Mouse (Mus musculus): ENCODE data around the gene 2010111I01Rik. TPM values are rescaled to one million over a fixed set of nuclear protein-coding genes. Genes with fewer than 3 reads are reported as not detected.

2010111I01Rik gene
- polyA plus RNA-seq, 1 experiment, result 63.6 TPM

GRCm38 (mm10) chr13:63089513-63089912, 124.8 kb downstream of the 2010111I01Rik start:
- no peak overlapping the region for H3K27ac ChIP-seq (ENCODE audit: insufficient read depth, low read length)
- peaks cover 5% of the 10 kb centered on the region for H3K4me1 ChIP-seq (ENCODE audit: control insufficient read depth, insufficient read depth, low read length)
- no peak overlapping the region for H3K4me3 ChIP-seq (ENCODE audit: low read depth, low read length)
- H3K9ac ChIP-seq (ENCODE audit: low read depth, poor library complexity, severe bottlenecking), result no peak overlapping the region
- no peaks in the 10 kb centered on the region for H3K36me3 ChIP-seq (ENCODE audit: control insufficient read depth, insufficient read depth, low read length, poor library complexity, severe bottlenecking)
- H3K27me3 ChIP-seq (ENCODE audit: control insufficient read depth, insufficient read depth, low read length, poor library complexity, severe bottlenecking), result no peaks in the 10 kb centered on the region
- TF ChIP-seq EP300 (IDR thresholded peaks at IDR 0.05; ENCODE audit: insufficient read depth, low read depth, low read length) (no peak), POLR2A (IDR thresholded peaks at IDR 0.05; ENCODE audit: insufficient read depth, low read length) (no peak), CTCF (IDR thresholded peaks at IDR 0.05; ENCODE audit: low read depth, low read length) (no peak)
- H3K9me3 ChIP-seq (replicated peaks; ENCODE audit: control insufficient read depth, insufficient read depth, low read length, poor library complexity, severe bottlenecking), result no peaks in the 10 kb centered on the region

GRCm38 (mm10) chr13:63091246-63091645, 126.6 kb downstream of the 2010111I01Rik start:
- no peaks in the 10 kb centered on the region for H3K36me3 ChIP-seq (ENCODE audit: control insufficient read depth, insufficient read depth, low read length, poor library complexity, severe bottlenecking)
- no peak overlapping the region for H3K4me3 ChIP-seq (ENCODE audit: low read depth, low read length)
- TF ChIP-seq EP300 (IDR thresholded peaks at IDR 0.05; ENCODE audit: insufficient read depth, low read depth, low read length) (no peak), POLR2A (IDR thresholded peaks at IDR 0.05; ENCODE audit: insufficient read depth, low read length) (no peak), CTCF (IDR thresholded peaks at IDR 0.05; ENCODE audit: low read depth, low read length) (no peak)
- H3K27me3 ChIP-seq (ENCODE audit: control insufficient read depth, insufficient read depth, low read length, poor library complexity, severe bottlenecking), result no peaks in the 10 kb centered on the region
- no peak overlapping the region for H3K9ac ChIP-seq (ENCODE audit: low read depth, poor library complexity, severe bottlenecking)
- no peak overlapping the region for H3K27ac ChIP-seq (ENCODE audit: insufficient read depth, low read length)
- no peaks in the 10 kb centered on the region for H3K9me3 ChIP-seq (replicated peaks; ENCODE audit: control insufficient read depth, insufficient read depth, low read length, poor library complexity, severe bottlenecking)
- H3K4me1 ChIP-seq (ENCODE audit: control insufficient read depth, insufficient read depth, low read length), result peaks cover 8% of the 10 kb centered on the region

DNA sequence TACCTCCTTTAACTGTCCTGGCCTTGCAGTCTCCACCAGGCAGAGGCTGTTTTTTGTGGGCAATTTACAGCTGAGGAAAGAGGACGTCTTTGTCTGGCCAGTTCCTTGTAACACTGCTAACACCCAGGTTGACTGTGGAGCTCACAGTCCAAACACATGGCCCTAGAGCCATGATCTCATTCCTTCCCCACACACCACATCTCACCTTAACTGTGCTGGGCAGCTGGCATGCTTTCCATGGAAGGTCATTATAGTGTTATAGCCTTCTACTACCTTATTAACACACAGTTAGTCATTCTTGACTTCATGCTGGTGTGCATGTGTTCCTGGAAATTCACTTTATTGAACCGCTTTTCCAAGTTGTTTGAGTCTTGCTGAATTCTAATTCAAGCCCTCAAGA, 127.6 kb downstream of the 2010111I01Rik start:
- TF ChIP-seq EP300 (IDR thresholded peaks at IDR 0.05; ENCODE audit: insufficient read depth, low read depth, low read length) (no peak), POLR2A (IDR thresholded peaks at IDR 0.05; ENCODE audit: insufficient read depth, low read length) (no peak), CTCF (IDR thresholded peaks at IDR 0.05; ENCODE audit: low read depth, low read length) (no peak)
- Histone ChIP-seq H3K4me1 (ENCODE audit: control insufficient read depth, insufficient read depth, low read length) (peaks cover 8% of the 10 kb centered on the region), H3K36me3 (ENCODE audit: control insufficient read depth, insufficient read depth, low read length, poor library complexity, severe bottlenecking) (no peaks in the 10 kb centered on the region), H3K9me3 (replicated peaks; ENCODE audit: control insufficient read depth, insufficient read depth, low read length, poor library complexity, severe bottlenecking) (no peaks in the 10 kb centered on the region), H3K27me3 (ENCODE audit: control insufficient read depth, insufficient read depth, low read length, poor library complexity, severe bottlenecking) (no peaks in the 10 kb centered on the region), H3K27ac (ENCODE audit: insufficient read depth, low read length) (no peak overlapping the region), H3K9ac (ENCODE audit: low read depth, poor library complexity, severe bottlenecking) (no peak overlapping the region), H3K4me3 (ENCODE audit: low read depth, low read length) (no peak overlapping the region)

- no peak for TF ChIP-seq CTCF (IDR thresholded peaks at IDR 0.05; ENCODE audit: low read depth, low read length)
- no peak for TF ChIP-seq POLR2A (IDR thresholded peaks at IDR 0.05; ENCODE audit: insufficient read depth, low read length)
- no peak for TF ChIP-seq EP300 (IDR thresholded peaks at IDR 0.05; ENCODE audit: insufficient read depth, low read depth, low read length)
- no peak overlapping the region for H3K9ac ChIP-seq (ENCODE audit: low read depth, poor library complexity, severe bottlenecking)
Observed at GRCm38 (mm10) chr13:63092874-63093273, 128.2 kb downstream of the 2010111I01Rik start.

GRCm38 (mm10) chr13:63093636-63094035, 128.9 kb downstream of the 2010111I01Rik start:
- no peaks in the 10 kb centered on the region for H3K36me3 ChIP-seq (ENCODE audit: control insufficient read depth, insufficient read depth, low read length, poor library complexity, severe bottlenecking)
- peaks cover 8% of the 10 kb centered on the region for H3K4me1 ChIP-seq (ENCODE audit: control insufficient read depth, insufficient read depth, low read length)
- peak overlapping the region; percentile 72 for H3K27ac ChIP-seq (ENCODE audit: insufficient read depth, low read length)
- H3K27me3 ChIP-seq (ENCODE audit: control insufficient read depth, insufficient read depth, low read length, poor library complexity, severe bottlenecking), result no peaks in the 10 kb centered on the region
- no peaks in the 10 kb centered on the region for H3K9me3 ChIP-seq (replicated peaks; ENCODE audit: control insufficient read depth, insufficient read depth, low read length, poor library complexity, severe bottlenecking)
- TF ChIP-seq POLR2A (IDR thresholded peaks at IDR 0.05; ENCODE audit: insufficient read depth, low read length) (no peak), CTCF (IDR thresholded peaks at IDR 0.05; ENCODE audit: low read depth, low read length) (no peak), EP300 (IDR thresholded peaks at IDR 0.05; ENCODE audit: insufficient read depth, low read depth, low read length) (no peak)
- H3K9ac ChIP-seq (ENCODE audit: low read depth, poor library complexity, severe bottlenecking), result no peak overlapping the region
- no peak overlapping the region for H3K4me3 ChIP-seq (ENCODE audit: low read depth, low read length)

More at GRCm38 (mm10) chr13:63092874-63093273, 128.2 kb downstream of the 2010111I01Rik start:
- Histone ChIP-seq H3K36me3 (ENCODE audit: control insufficient read depth, insufficient read depth, low read length, poor library complexity, severe bottlenecking) (no peaks in the 10 kb centered on the region), H3K27ac (ENCODE audit: insufficient read depth, low read length) (no peak overlapping the region), H3K9me3 (replicated peaks; ENCODE audit: control insufficient read depth, insufficient read depth, low read length, poor library complexity, severe bottlenecking) (no peaks in the 10 kb centered on the region), H3K4me3 (ENCODE audit: low read depth, low read length) (no peak overlapping the region), H3K4me1 (ENCODE audit: control insufficient read depth, insufficient read depth, low read length) (peaks cover 8% of the 10 kb centered on the region), H3K27me3 (ENCODE audit: control insufficient read depth, insufficient read depth, low read length, poor library complexity, severe bottlenecking) (no peaks in the 10 kb centered on the region)

DNA sequence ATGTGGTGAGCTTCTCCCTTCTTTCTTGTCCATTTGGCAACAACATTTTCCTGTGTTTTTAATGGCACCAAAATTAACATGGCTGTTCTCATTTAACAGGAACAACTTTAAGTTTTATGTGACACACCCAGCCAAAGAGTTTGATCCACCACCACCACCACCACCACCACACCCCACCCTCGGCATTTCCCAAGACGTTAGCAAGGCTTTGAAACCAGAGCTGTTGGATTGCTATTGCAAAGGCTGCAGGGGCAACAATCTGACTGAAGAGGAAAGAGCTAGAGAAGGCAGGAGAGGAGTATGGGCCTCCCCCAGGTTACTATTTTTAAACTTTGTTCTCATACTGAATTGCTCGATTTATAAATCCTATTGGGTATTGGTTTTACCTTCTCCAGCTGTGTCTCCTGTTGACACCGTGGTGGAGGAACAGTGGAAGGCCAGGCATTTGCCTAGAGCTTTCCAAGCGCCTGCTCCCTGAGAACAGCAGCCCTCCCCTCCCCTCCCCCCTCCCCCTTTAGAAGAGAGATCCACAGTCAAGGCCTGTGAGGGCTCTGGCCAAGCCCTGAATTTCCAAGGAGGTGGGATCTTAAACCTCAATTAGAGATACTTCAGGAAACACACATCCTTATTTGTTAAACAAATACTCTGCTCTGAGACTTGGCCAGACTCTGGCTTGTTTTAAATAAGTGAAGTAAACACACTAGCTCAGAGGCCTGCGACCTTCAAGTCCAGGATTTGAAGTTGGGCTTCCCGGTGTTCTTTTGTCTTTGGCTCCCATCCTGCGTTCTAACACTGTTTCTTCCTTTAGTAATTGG, 129.8 kb downstream of the 2010111I01Rik start:
- Histone ChIP-seq H3K9me3 (replicated peaks; ENCODE audit: control insufficient read depth, insufficient read depth, low read length, poor library complexity, severe bottlenecking) (no peaks in the 10 kb centered on the region), H3K9ac (ENCODE audit: low read depth, poor library complexity, severe bottlenecking) (0 out of 2 replicates have a peak overlapping the region, but pooled peaks have one; percentile 31), H3K27me3 (ENCODE audit: control insufficient read depth, insufficient read depth, low read length, poor library complexity, severe bottlenecking) (no peaks in the 10 kb centered on the region), H3K27ac (ENCODE audit: insufficient read depth, low read length) (peak overlapping the region; percentile 72), H3K4me3 (ENCODE audit: low read depth, low read length) (0 out of 2 replicates have a peak overlapping the region, but pooled peaks have one; percentile 24), H3K4me1 (ENCODE audit: control insufficient read depth, insufficient read depth, low read length) (peaks cover 8% of the 10 kb centered on the region), H3K36me3 (ENCODE audit: control insufficient read depth, insufficient read depth, low read length, poor library complexity, severe bottlenecking) (no peaks in the 10 kb centered on the region)
- TF ChIP-seq POLR2A (IDR thresholded peaks at IDR 0.05; ENCODE audit: insufficient read depth, low read length) (no peak), EP300 (IDR thresholded peaks at IDR 0.05; ENCODE audit: insufficient read depth, low read depth, low read length) (no peak), CTCF (IDR thresholded peaks at IDR 0.05; ENCODE audit: low read depth, low read length) (no peak)
